Mouse (Mus musculus) lung, postnatal 0 days (tissue): ENCODE data around the gene Idua. TPM values are rescaled to one million over a fixed set of nuclear protein-coding genes. Genes with fewer than 3 reads are reported as not detected.
A peak's percentile ranks its signal among the peaks of the same experiment; 100 is the strongest.

Source experiments
- ATAC-seq: fragments of 200-750 bp; cut with Nextera tagmentation; 2 replicates; pipeline ENCODE4 v1.8.0; 2017; ENCODE audit warnings: moderate library complexity
- DNase-seq: peaks from one replicate; pipeline ENCODE4 v3.0.0-alpha.2; 2016; ENCODE audit warnings: low spot score
- H3K27ac ChIP-seq: fragments of 300-500 bp; sonication (generic); 2 replicates; pipeline ENCODE4 v1.5.1; 2014; ENCODE audit warnings: antibody characterized with exemption, mild to moderate bottlenecking, low read length, mixed read lengths
- H3K27me3 ChIP-seq: fragments of 300-500 bp; sonication (generic); replicated peaks from 2 replicates; pipeline ENCODE4 v1.6.1; 2014; ENCODE audit warnings: low read length, mixed read lengths; ENCODE audit not compliant: insufficient read depth
- H3K36me3 ChIP-seq: fragments of 300-500 bp; sonication (generic); 2 replicates; pipeline ENCODE4 v1.6.1; 2014; ENCODE audit warnings: low read length, mixed read lengths; ENCODE audit not compliant: insufficient read depth
- H3K4me1 ChIP-seq: fragments of 300-500 bp; sonication (generic); 2 replicates; pipeline ENCODE4 v1.6.1; 2014; ENCODE audit warnings: antibody characterized with exemption, low read depth, low read length, mixed read lengths; ENCODE audit not compliant: insufficient read depth
- H3K4me2 ChIP-seq: fragments of 300-500 bp; sonication (generic); replicated peaks from 2 replicates; pipeline ENCODE4 v1.6.1; 2014; ENCODE audit warnings: low read depth, mild to moderate bottlenecking, low read length, moderate library complexity, mixed read lengths
- H3K4me3 ChIP-seq: fragments of 300-500 bp; sonication (generic); 2 replicates; pipeline ENCODE4 v1.5.1; 2014; ENCODE audit warnings: low read depth, low read length
- H3K9ac ChIP-seq: fragments of 300-500 bp; sonication (generic); replicated peaks from 2 replicates; pipeline ENCODE4 v1.6.1; 2014; ENCODE audit warnings: low read depth, mild to moderate bottlenecking
- H3K9me3 ChIP-seq: fragments of 300-500 bp; sonication (generic); 2 replicates; pipeline ENCODE4 v1.6.1; 2016; ENCODE audit warnings: low read length, mixed read lengths
- CTCF ChIP-seq: IDR thresholded peaks from 2 replicates; pipeline ENCODE4 v1.5.1; 2016; ENCODE audit warnings: antibody characterized with exemption, mild to moderate bottlenecking
- EP300 ChIP-seq: IDR thresholded peaks from 2 replicates; pipeline ENCODE4 v1.6.1; 2016; ENCODE audit warnings: antibody characterized with exemption, mild to moderate bottlenecking, control low read depth
- WGBS: fragments of 180-500 bp; shearing (Covaris S2); extraction: QIAGEN DNeasy Blood & Tissue Kit; methylation state at CpG from one replicate; pipeline ENCODE4 v1.1.7; 2014; 5-methylcytosine and 5-hydroxymethylcytosine counted together
- polyA plus RNA-seq: library from polyadenylated mRNA; unstranded; fragments of >200 nt; fragmentation: Nextera tagmentation; extraction: Ambion mirVana; gene quantifications from 2 replicates; pipeline ENCODE4 v1.2.1, GENCODE M21; 2015

Idua gene
- polyA plus RNA-seq, 1 experiment from 2014 or later, result 7.1 TPM

GRCm38 (mm10) chr5:108718051-108718450, 57.9 kb downstream of the Idua start:
- Histone ChIP-seq H3K9ac (no peak overlapping the region), H3K27ac (no peak overlapping the region), H3K4me1 (no peaks in the 10 kb centered on the region), H3K36me3 (no peaks in the 10 kb centered on the region), H3K9me3 (no peaks in the 10 kb centered on the region), H3K4me2 (no peak overlapping the region), H3K4me3 (no peak overlapping the region), H3K27me3 (no peaks in the 10 kb centered on the region)
- no peak for DNase-seq
- WGBS, result 46% methylated on average over 4 of the region's 4 CpGs
- TF ChIP-seq EP300, result no peak
- TF ChIP-seq CTCF, result no peak
- no peak for ATAC-seq

GRCm38 (mm10) chr5:108719761-108720160, 59.6 kb downstream of the Idua start:
- no peak overlapping the region for H3K4me2 ChIP-seq
- H3K27ac ChIP-seq, result no peak overlapping the region
- no peak for ATAC-seq
- no peak for TF ChIP-seq EP300
- peak; percentile 49 for TF ChIP-seq CTCF
- no peaks in the 10 kb centered on the region for H3K36me3 ChIP-seq
- H3K27me3 ChIP-seq, result no peaks in the 10 kb centered on the region
- no peak overlapping the region for H3K9ac ChIP-seq
- no peak for DNase-seq
- H3K4me1 ChIP-seq, result no peaks in the 10 kb centered on the region
- no peak overlapping the region for H3K4me3 ChIP-seq
- WGBS, result 47% methylated on average over 7 of the region's 7 CpGs
- no peaks in the 10 kb centered on the region for H3K9me3 ChIP-seq

- peak; percentile 63 for ATAC-seq
- no peak overlapping the region for H3K27ac ChIP-seq
- no peak overlapping the region for H3K9ac ChIP-seq
- 32% methylated on average over 2 of the region's 2 CpGs for WGBS
- no peaks in the 10 kb centered on the region for H3K27me3 ChIP-seq
- H3K4me3 ChIP-seq, result no peak overlapping the region
- no peaks in the 10 kb centered on the region for H3K9me3 ChIP-seq
- TF ChIP-seq CTCF (no peak), EP300 (no peak)
- no peaks in the 10 kb centered on the region for H3K36me3 ChIP-seq
- H3K4me2 ChIP-seq, result no peak overlapping the region
- DNase-seq, result peak; percentile 39
- no peaks in the 10 kb centered on the region for H3K4me1 ChIP-seq
Observed at GRCm38 (mm10) chr5:108724006-108724405, 63.9 kb downstream of the Idua start.

- H3K36me3 ChIP-seq, result no peaks in the 10 kb centered on the region
- no peaks in the 10 kb centered on the region for H3K9me3 ChIP-seq
- H3K9ac ChIP-seq, result no peak overlapping the region
- no peak overlapping the region for H3K4me2 ChIP-seq
- 24% methylated on average over 5 of the region's 5 CpGs for WGBS
- no peaks in the 10 kb centered on the region for H3K27me3 ChIP-seq
- DNase-seq (peak; percentile 74), ATAC-seq (peak; percentile 81)
- no peaks in the 10 kb centered on the region for H3K4me1 ChIP-seq
- no peak overlapping the region for H3K4me3 ChIP-seq
- TF ChIP-seq CTCF (peak; percentile 86), EP300 (no peak)
- no peak overlapping the region for H3K27ac ChIP-seq
Observed at GRCm38 (mm10) chr5:108726557-108727248, 66.6 kb downstream of the Idua start.

- Histone ChIP-seq H3K27me3 (no peaks in the 10 kb centered on the region), H3K4me2 (no peak overlapping the region), H3K27ac (no peak overlapping the region), H3K9ac (no peak overlapping the region), H3K4me3 (no peak overlapping the region), H3K4me1 (no peaks in the 10 kb centered on the region), H3K9me3 (no peaks in the 10 kb centered on the region), H3K36me3 (no peaks in the 10 kb centered on the region)
- WGBS, result 71% methylated on average over 1 of the region's 1 CpGs
- no peak for ATAC-seq
- no peak for DNase-seq
- TF ChIP-seq CTCF, result no peak
- TF ChIP-seq EP300, result no peak
Observed at GRCm38 (mm10) chr5:108727425-108727824, 67.3 kb downstream of the Idua start.

Other genes starting within 250 kb of the Idua start
- gene Atp5k, start 225.9 kb upstream of the Idua start, polyA plus RNA-seq, result 268 and 291 TPM in 2 replicates
- gene Mfsd7a, start 211.4 kb upstream of the Idua start, polyA plus RNA-seq, result 0.54 and 0.55 TPM in 2 replicates
- gene Pcgf3, start 199.1 kb upstream of the Idua start, polyA plus RNA-seq, result 10.3 and 10.7 TPM in 2 replicates
- gene Cplx1, start 110.3 kb upstream of the Idua start, polyA plus RNA-seq, result 0.16 and 0.24 TPM in 2 replicates
- gene Gak, start 30.6 kb upstream of the Idua start, polyA plus RNA-seq, result 36.8 and 39.9 TPM in 2 replicates
- gene Tmem175, start 30.6 kb upstream of the Idua start, polyA plus RNA-seq, result 24.8 and 26.3 TPM in 2 replicates
- gene Dgkq, start 9.3 kb downstream of the Idua start, polyA plus RNA-seq, result 5.9 and 6.3 TPM in 2 replicates
- 0.10 and 0.19 TPM in 2 replicates for gene Slc26a1, start 15.2 kb downstream of the Idua start, polyA plus RNA-seq
- gene Fgfrl1, start 32.1 kb downstream of the Idua start, polyA plus RNA-seq, result 15.8 and 17.4 TPM in 2 replicates
- not detected in 2 replicates for gene Rnf212, start 114.7 kb downstream of the Idua start, polyA plus RNA-seq
- gene Tmed11, start 135.0 kb downstream of the Idua start, polyA plus RNA-seq, result not detected in 2 replicates
- not detected in 2 replicates for gene Vmn2r8, start 148.5 kb downstream of the Idua start, polyA plus RNA-seq
- 0.02 and 0.04 TPM in 2 replicates for gene Vmn2r9, start 192.3 kb downstream of the Idua start, polyA plus RNA-seq